ENCODE assay signal across 19 mouse cellular contexts in genomic region chr14:54197740-54198139, GRCm38 (mm10). TPM values are rescaled to one million over a fixed set of nuclear protein-coding genes. Genes with fewer than 3 reads are reported as not detected.
DNase-seq lines count a peak whose midpoint lies in the region; ATAC-seq lines count a peak whose summit lies in the region.
"Had no signal": no experiment of that assay in that cellular context is flagged by ENCODE, and none has a peak within 500 bp of the region (broad histone marks: within the 10 kb centered on the region; RNA-seq: fewer than 3 reads in every experiment).

No protein-coding gene starts in this region.

- H3K9ac ChIP-seq in liver, embryonic 11.5 days (ENCODE audit: low read depth, low read length) = no peak overlapping the region
- H3K9ac ChIP-seq: embryonic facial prominence, embryonic 12.5 days; forebrain, embryonic 15.5 days; hindbrain, embryonic 14.5 days had no signal

- no peaks in the 10 kb centered on the region for H3K4me1 ChIP-seq in limb, embryonic 10.5 days
- no peaks in the 10 kb centered on the region; the same call in 1 of the 2 replicates for H3K4me1 ChIP-seq in liver, embryonic 11.5 days (replicated peaks; ENCODE audit: control insufficient read depth, insufficient read depth, low read length)
- H3K4me1 ChIP-seq: embryonic facial prominence, embryonic 12.5 days; forebrain, embryonic 15.5 days had no signal

- H3K9me3 ChIP-seq in limb, embryonic 10.5 days (replicated peaks) = no peaks in the 10 kb centered on the region
- H3K9me3 ChIP-seq in liver, embryonic 11.5 days (ENCODE audit: control insufficient read depth, low read length) = no peaks in the 10 kb centered on the region
- H3K9me3 ChIP-seq: embryonic facial prominence, embryonic 12.5 days; forebrain, embryonic 15.5 days; hindbrain, embryonic 10.5 days had no signal

- H3K36me3 ChIP-seq in limb, embryonic 10.5 days = no peaks in the 10 kb centered on the region
- H3K36me3 ChIP-seq in liver, embryonic 11.5 days (ENCODE audit: control insufficient read depth, insufficient read depth, low read length) = no peaks in the 10 kb centered on the region
- H3K36me3 ChIP-seq: embryonic facial prominence, embryonic 12.5 days; forebrain, embryonic 15.5 days; hindbrain, embryonic 10.5 days had no signal

- H3K27me3 ChIP-seq in limb, embryonic 10.5 days (ENCODE audit: low read depth, poor library complexity, severe bottlenecking) = no peaks in the 10 kb centered on the region
- H3K27me3 ChIP-seq in liver, embryonic 11.5 days (replicated peaks; ENCODE audit: control insufficient read depth, insufficient read depth, low read length) = no peaks in the 10 kb centered on the region; the same call in 1 of the 2 replicates
- H3K27me3 ChIP-seq: CH12.LX; embryonic facial prominence, embryonic 12.5 days; forebrain, embryonic 15.5 days had no signal

- peak; percentile 20 for DNase-seq in lung, postnatal 10 days
- no peak for DNase-seq in lung, postnatal 4 days
- DNase-seq in CD4-positive helper T cell, adult 2 months (ENCODE audit: low read depth, low spot score) = peak; percentile 67
- peak; percentile 77 for DNase-seq in induced T-regulatory cell, adult 2 months (ENCODE audit: low read depth)
- DNase-seq in limb, embryonic 10.5 days (ENCODE audit: low spot score) = no peak
- no peak for DNase-seq in retina, embryonic 14.5 days (ENCODE audit: low spot score)
- no peak for DNase-seq in liver, embryonic 11.5 days (ENCODE audit: low spot score)
- DNase-seq: adrenal gland, postnatal 10 days; cerebellum, adult 11 months; cerebellum, adult 8-10 months; cerebellum, postnatal 14 days; heart, adult 2 months had no signal

- H3K27ac ChIP-seq in limb, embryonic 10.5 days = no peak overlapping the region
- no peak overlapping the region for H3K27ac ChIP-seq in liver, embryonic 11.5 days (ENCODE audit: low read depth, low read length)
- H3K27ac ChIP-seq: embryonic facial prominence, embryonic 12.5 days; forebrain, embryonic 15.5 days; heart, adult 2 months; hindbrain, embryonic 10.5 days; hindbrain, embryonic 14.5 days had no signal

- peak; percentile 37 for ATAC-seq in CD4-positive, CD25-positive, alpha-beta regulatory T cell, adult 4 months
- ATAC-seq in liver, embryonic 11.5 days (replicated peaks; ENCODE audit: low FRiP score) = no peak
- ATAC-seq: forebrain, embryonic 15.5 days had no signal

- no peak overlapping the region for H3K4me3 ChIP-seq in limb, embryonic 10.5 days
- H3K4me3 ChIP-seq in liver, embryonic 11.5 days (ENCODE audit: low read depth, low read length) = no peak overlapping the region
- H3K4me3 ChIP-seq: embryonic facial prominence, embryonic 12.5 days; forebrain, embryonic 15.5 days; heart, adult 2 months; hindbrain, embryonic 10.5 days had no signal

- 77% methylated on average over 3 of the region's 3 CpGs for WGBS in limb, embryonic 10.5 days
- WGBS in liver, embryonic 11.5 days = 63% methylated on average over 3 of the region's 3 CpGs

- H3K4me2 ChIP-seq in liver, embryonic 11.5 days = no peak overlapping the region
- H3K4me2 ChIP-seq: embryonic facial prominence, embryonic 12.5 days; forebrain, embryonic 15.5 days; heart, embryonic 11.5 days; hindbrain, embryonic 14.5 days had no signal

RNA-seq across cellular contexts. Expression of gene Dad1, which starts 56.2 kb away (rescaled TPM):
- polyA plus RNA-seq in CD4-positive, CD25-positive, alpha-beta regulatory T cell, adult 4 months (2017; shearing (Covaris generic)) = 100 to 1,000 TPM; 437 to 457 TPM
- polyA plus RNA-seq in limb, embryonic 10.5 days (2016; fragmentation: Nextera tagmentation; extraction: Ambion mirVana) = 234 and 239 TPM in 2 replicates
- 309 and 312 TPM in 2 replicates for polyA plus RNA-seq in liver, embryonic 11.5 days (2014; fragmentation: Nextera tagmentation; extraction: Ambion mirVana)

RNA-seq across cellular contexts. Expression of gene Abhd4, which starts 56.2 kb away (rescaled TPM):
- 10 to 100 TPM; 19.5 to 30.2 TPM for polyA plus RNA-seq in CD4-positive, CD25-positive, alpha-beta regulatory T cell, adult 4 months (2017; shearing (Covaris generic))
- polyA plus RNA-seq in limb, embryonic 10.5 days (2016; fragmentation: Nextera tagmentation; extraction: Ambion mirVana) = 32.2 and 37.7 TPM in 2 replicates
- polyA plus RNA-seq in liver, embryonic 11.5 days (2014; fragmentation: Nextera tagmentation; extraction: Ambion mirVana) = 27.6 and 28.2 TPM in 2 replicates

Comparison
In these comparisons a context has a peak if more than half of its experiments do, and no peak if none do; other contexts are left out.
1. DNase-seq: peak in lung, postnatal 10 days (single experiment), CD4-positive helper T cell, adult 2 months (single experiment) and induced T-regulatory cell, adult 2 months (single experiment); none in lung, postnatal 4 days (0 of 2), limb, embryonic 10.5 days (single experiment), retina, embryonic 14.5 days (single experiment) and liver, embryonic 11.5 days (single experiment).